Comparison of ENCODE assay signal across 8 mouse cellular contexts in the genomic region with DNA sequence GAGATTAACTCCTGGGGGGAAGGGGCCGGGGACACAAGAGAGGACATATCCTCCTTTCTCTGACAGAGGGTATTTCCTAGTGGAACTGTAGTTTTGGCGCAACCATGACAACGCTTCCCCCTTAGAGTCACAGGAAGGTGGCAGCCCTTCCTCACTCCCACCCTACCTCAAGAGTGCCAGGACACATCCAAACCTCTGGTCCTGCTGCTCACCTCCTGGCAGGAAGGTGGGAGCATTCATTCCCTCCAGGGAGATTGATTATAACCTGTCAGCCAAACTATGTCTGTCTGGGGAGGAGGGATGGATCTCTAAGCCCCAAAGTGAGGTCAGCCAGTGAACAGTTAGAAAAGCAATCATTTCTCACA. TPM values are rescaled to one million over a fixed set of nuclear protein-coding genes. Genes with fewer than 3 reads are reported as not detected.
A peak's percentile ranks its signal among the peaks of the same experiment; 100 is the strongest.
DNase-seq lines count a peak whose midpoint lies in the region; ATAC-seq and TF ChIP-seq lines count a peak whose summit lies in the region.

No protein-coding gene starts in this region.

- H3K4me1 ChIP-seq in bone marrow, adult 2 months (ENCODE audit: control insufficient read depth, insufficient read depth, low read length): peaks cover 4% of the 10 kb centered on the region; the same call in 1 of the 2 replicates

- no peak for TF ChIP-seq POLR2A in bone marrow, adult 2 months (IDR thresholded peaks at IDR 0.05; ENCODE audit: borderline replicate concordance, control insufficient read depth, low read depth, low read length)

- no peak for TF ChIP-seq CTCF in bone marrow, adult 2 months (IDR thresholded peaks at IDR 0.05; ENCODE audit: control insufficient read depth, insufficient read depth, low read length)

- H3K4me3 ChIP-seq in bone marrow, adult 2 months (replicated peaks; ENCODE audit: control insufficient read depth, low read depth, low read length): peak overlapping the region; percentile 31

- intact Hi-C loops in heart, postnatal 14 days (cut with DNase I): no loop called here

- 40% methylated on average over 3 of the region's 3 CpGs for WGBS in bone marrow, adult 2 months

- ATAC-seq in cerebellum, adult (ENCODE audit: insufficient number of reproducible peaks, low FRiP score, low TSS enrichment): no peak
- no peak for ATAC-seq in megakaryocyte progenitor cell, adult 5-6 weeks (replicated peaks; ENCODE audit: poor library complexity)

- peak; percentile 59 for DNase-seq in cerebellum, adult 9-11 months
- peak; percentile 12 to 28 for DNase-seq in heart, postnatal 14 days
- peak; percentile 25 to 58 for DNase-seq in kidney, postnatal 4 days
- peak; percentile 21 for DNase-seq in neural tube, embryonic 10.5 days (ENCODE audit: extremely low spot score, low spot score)
- no peak for DNase-seq in layer of hippocampus, adult 9-11 months

- H3K27ac ChIP-seq in bone marrow, adult 2 months (ENCODE audit: control insufficient read depth, insufficient read depth, low read depth, low read length, poor library complexity): peak overlapping the region; percentile 85

RNA-seq across cellular contexts. Expression of a gene that starts 2.4 kb away (rescaled TPM):
- polyA plus RNA-seq in bone marrow, adult 2 months (2011; ENCODE audit: insufficient read depth, insufficient read length, low replicate concordance, missing spikeins): 3.8 and 6.9 TPM in 2 replicates
- total RNA-seq in heart, postnatal 14 days (2021): 10 to 100 TPM; 48.8 to 62.5 TPM
- total RNA-seq in megakaryocyte progenitor cell, adult 5-6 weeks (2015): 3.4 and 3.5 TPM in 2 replicates
- 2.9 and 4.1 TPM in 2 replicates for total RNA-seq in megakaryocyte progenitor cell, adult 5-6 weeks (2017)

Comparison
In these comparisons a context has a peak if more than half of its experiments do, and no peak if none do; other contexts are left out.
1. RNA of a gene that starts 2.4 kb away (total RNA-seq): 48.8 to 62.5 TPM in heart, postnatal 14 days; 2.9 to 4.1 TPM in megakaryocyte progenitor cell, adult 5-6 weeks; every median in the first group is over 4 times any median in the second.